Mouse (Mus musculus) c-Kit-positive CD71-negative TER-119-negative erythroid progenitor cells, embryonic 14.5 days (primary cell): ENCODE results near the gene Gm8220.
"Not testable (repeated sequence)": the region's sequence is repeated elsewhere in the genome, so short reads cannot be mapped to it uniquely, and the experiment has no call there.

Source experiments
- DNase-seq: peaks from one replicate; pipeline ENCODE4 v3.0.0-alpha.2; 2013; ENCODE audit warnings: low read depth

Gene Gm8220

GRCm38 (mm10) chr14:44285280-44285679, at the start of gene Gm8220:
Gene Gm8220, plus strand, starts transcription at chr14:44285580.
- DNase-seq = not testable (repeated sequence)

DNA sequence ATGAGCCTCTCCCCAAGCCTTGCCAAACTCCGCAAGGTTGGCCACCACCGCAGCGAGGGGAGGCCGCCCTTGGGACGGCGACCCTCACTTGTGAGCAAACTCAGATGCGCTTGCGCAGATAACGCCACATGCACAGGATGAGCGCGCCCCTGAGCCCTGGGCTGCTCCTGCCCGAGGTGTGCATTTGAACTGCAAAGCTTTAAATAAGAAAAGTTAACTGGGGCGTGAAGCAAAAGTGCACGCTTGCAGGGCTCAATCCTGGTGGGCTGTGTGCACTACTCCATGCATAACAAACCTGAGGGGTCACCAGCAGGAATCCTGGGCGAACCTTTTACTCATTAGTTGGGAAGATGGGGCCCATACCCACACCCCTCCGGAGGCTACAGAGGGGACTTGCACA, 37.3 kb upstream of the Gm8220 start:
- no peak for DNase-seq

- DNase-seq = not testable (repeated sequence)
These were observed 26.7 kb downstream of the Gm8220 start for GRCm38 (mm10) chr14:44312049-44312448.

GRCm38 (mm10) chr14:44338484-44338883, 53.1 kb downstream of the Gm8220 start, which contains the start of gene Gm5930:
Gene Gm5930, minus strand, starts transcription at chr14:44338584.
- DNase-seq = not testable (repeated sequence)
